22 mouse cellular contexts compared by ENCODE assay signal in genomic region chr17:14379966-14380365, GRCm38 (mm10).
DNase-seq lines count a peak whose midpoint lies in the region; ATAC-seq and TF ChIP-seq lines count a peak whose summit lies in the region.
"Had no signal": no experiment of that assay in that cellular context is flagged by ENCODE, and none has a peak within 500 bp of the region (broad histone marks: within the 10 kb centered on the region; RNA-seq: fewer than 3 reads in every experiment).

No protein-coding gene starts in this region.

- no peak for DNase-seq in forebrain, embryonic 14.5 days (ENCODE audit: low spot score)
- DNase-seq in Patski (ENCODE audit: low read depth, low spot score) = no peak
- no peak for DNase-seq in lung, postnatal 10 days
- DNase-seq: adrenal gland, adult 8-10 months; adrenal gland, postnatal 36 days; cerebellum, adult 18-20 months; cerebellum, adult 9-10 months; gastrocnemius, postnatal 10 days; heart, adult 11 months; kidney, adult 2 months had no signal

- TF ChIP-seq CTCF in Patski (IDR thresholded peaks at IDR 0.05) = no peak

- H3K27ac ChIP-seq in forebrain, embryonic 15.5 days (replicated peaks) = no peak overlapping the region
- no peak overlapping the region for H3K27ac ChIP-seq in forebrain, embryonic 14.5 days (ENCODE audit: low read depth, low read length)
- no peak overlapping the region for H3K27ac ChIP-seq in neural tube, embryonic 14.5 days (ENCODE audit: low read depth, low read length)
- no peak overlapping the region for H3K27ac ChIP-seq in neural tube, embryonic 15.5 days (replicated peaks)
- H3K27ac ChIP-seq: forebrain, embryonic 12.5 days; hindbrain, embryonic 12.5 days; hindbrain, embryonic 15.5 days had no signal

- in situ Hi-C loops in Patski (cut with MboI; ENCODE audit: low pct_unique_long_range_greater_than_20kb) = no loop called here

- WGBS in forebrain, embryonic 15.5 days = 86% methylated on average over 3 of the region's 3 CpGs
- 92% methylated on average over 3 of the region's 3 CpGs for WGBS in forebrain, embryonic 14.5 days
- 88% methylated on average over 3 of the region's 3 CpGs for WGBS in neural tube, embryonic 14.5 days
- 90% methylated on average over 3 of the region's 3 CpGs for WGBS in neural tube, embryonic 15.5 days

- 0 out of 2 replicates have a peak, but pooled peaks cover 6% of the 10 kb centered on the region for H3K4me1 ChIP-seq in forebrain, embryonic 15.5 days
- H3K4me1 ChIP-seq in forebrain, embryonic 14.5 days (ENCODE audit: control insufficient read depth, insufficient read depth, low read length) = no peaks in the 10 kb centered on the region
- no peaks in the 10 kb centered on the region for H3K4me1 ChIP-seq in neural tube, embryonic 14.5 days (ENCODE audit: control insufficient read depth, insufficient read depth, low read length)
- H3K4me1 ChIP-seq in neural tube, embryonic 15.5 days = peaks cover 3% of the 10 kb centered on the region; the same call in 1 of the 2 replicates
- H3K4me1 ChIP-seq: forebrain, embryonic 12.5 days; hindbrain, embryonic 12.5 days had no signal

- peak; percentile 53 for ATAC-seq in forebrain, embryonic 15.5 days (replicated peaks)
- no peak for ATAC-seq in forebrain, embryonic 14.5 days
- peak; percentile 36; the same call in 1 of the 2 replicates for ATAC-seq in neural tube, embryonic 14.5 days (ENCODE audit: low read depth)
- ATAC-seq in neural tube, embryonic 15.5 days (ENCODE audit: low FRiP score) = no peak
- ATAC-seq in Patski = peak; percentile 64
- ATAC-seq: activated CD4-positive, CD25-positive, alpha-beta regulatory T cell, adult 4 months; intestine, postnatal 0 days had no signal

- no peaks in the 10 kb centered on the region for H3K36me3 ChIP-seq in forebrain, embryonic 15.5 days
- H3K36me3 ChIP-seq in forebrain, embryonic 14.5 days (ENCODE audit: control insufficient read depth, insufficient read depth, low read length) = no peaks in the 10 kb centered on the region
- H3K36me3 ChIP-seq in neural tube, embryonic 14.5 days (ENCODE audit: control insufficient read depth, insufficient read depth, low read length) = no peaks in the 10 kb centered on the region
- no peaks in the 10 kb centered on the region for H3K36me3 ChIP-seq in neural tube, embryonic 15.5 days
- H3K36me3 ChIP-seq: forebrain, embryonic 12.5 days; hindbrain, embryonic 12.5 days; hindbrain, embryonic 15.5 days had no signal

- no peak overlapping the region for H3K4me2 ChIP-seq in forebrain, embryonic 15.5 days (replicated peaks)
- H3K4me2 ChIP-seq in forebrain, embryonic 14.5 days (ENCODE audit: low read length) = no peak overlapping the region
- H3K4me2 ChIP-seq in neural tube, embryonic 14.5 days (ENCODE audit: low read depth, low read length) = no peak overlapping the region
- no peak overlapping the region for H3K4me2 ChIP-seq in neural tube, embryonic 15.5 days
- H3K4me2 ChIP-seq: embryonic facial prominence, embryonic 13.5 days; forebrain, embryonic 12.5 days; heart, embryonic 11.5 days; hindbrain, embryonic 12.5 days; hindbrain, embryonic 15.5 days had no signal

- CTCF ChIA-PET in Patski (lab: Charles Lee) = interaction anchor here (3.6 kb wide), 1 partner anchor 13 kb away, joined by 12 read pairs; no protein-coding TSS in a partner anchor

- H3K27me3 ChIP-seq in forebrain, embryonic 15.5 days = no peaks in the 10 kb centered on the region
- no peaks in the 10 kb centered on the region for H3K27me3 ChIP-seq in forebrain, embryonic 14.5 days (replicated peaks; ENCODE audit: control insufficient read depth, insufficient read depth, low read length)
- H3K27me3 ChIP-seq in neural tube, embryonic 14.5 days (ENCODE audit: control insufficient read depth, insufficient read depth, low read length) = no peaks in the 10 kb centered on the region
- H3K27me3 ChIP-seq in neural tube, embryonic 15.5 days (replicated peaks) = no peaks in the 10 kb centered on the region
- no peaks in the 10 kb centered on the region for H3K27me3 ChIP-seq in Patski
- H3K27me3 ChIP-seq: embryonic facial prominence, embryonic 13.5 days; forebrain, embryonic 12.5 days; hindbrain, embryonic 12.5 days; hindbrain, embryonic 15.5 days had no signal

- POLR2A ChIA-PET in Patski (lab: Charles Lee) = no interaction called here

- no peak overlapping the region for H3K4me3 ChIP-seq in forebrain, embryonic 15.5 days
- H3K4me3 ChIP-seq in forebrain, embryonic 14.5 days (ENCODE audit: low read depth, low read length) = no peak overlapping the region
- H3K4me3 ChIP-seq in neural tube, embryonic 14.5 days (ENCODE audit: low read depth, low read length) = no peak overlapping the region
- no peak overlapping the region for H3K4me3 ChIP-seq in neural tube, embryonic 15.5 days (replicated peaks)
- H3K4me3 ChIP-seq: embryonic facial prominence, embryonic 13.5 days; erythroblast, embryonic 14.5 days; forebrain, embryonic 12.5 days; hindbrain, embryonic 12.5 days; hindbrain, embryonic 15.5 days had no signal

- H3K9me3 ChIP-seq in forebrain, embryonic 15.5 days = no peaks in the 10 kb centered on the region
- no peaks in the 10 kb centered on the region for H3K9me3 ChIP-seq in forebrain, embryonic 14.5 days (replicated peaks; ENCODE audit: control insufficient read depth, low read length)
- no peaks in the 10 kb centered on the region for H3K9me3 ChIP-seq in neural tube, embryonic 14.5 days (ENCODE audit: control insufficient read depth, low read length)
- H3K9me3 ChIP-seq in neural tube, embryonic 15.5 days (replicated peaks) = no peaks in the 10 kb centered on the region
- H3K9me3 ChIP-seq: embryonic facial prominence, embryonic 13.5 days; forebrain, embryonic 12.5 days; hindbrain, embryonic 12.5 days; hindbrain, embryonic 15.5 days had no signal

- no peak overlapping the region for H3K9ac ChIP-seq in forebrain, embryonic 15.5 days (replicated peaks)
- H3K9ac ChIP-seq in forebrain, embryonic 14.5 days (ENCODE audit: low read length) = no peak overlapping the region
- no peak overlapping the region for H3K9ac ChIP-seq in neural tube, embryonic 14.5 days (replicated peaks; ENCODE audit: low read depth, low read length)
- H3K9ac ChIP-seq in neural tube, embryonic 15.5 days (replicated peaks) = no peak overlapping the region
- H3K9ac ChIP-seq: embryonic facial prominence, embryonic 13.5 days; forebrain, embryonic 12.5 days; forebrain, postnatal 0 days; hindbrain, embryonic 12.5 days; hindbrain, embryonic 15.5 days had no signal

Comparison
In these comparisons a context has a peak if more than half of its experiments do, and no peak if none do; other contexts are left out.
1. ATAC-seq: peak in forebrain, embryonic 15.5 days (single experiment), neural tube, embryonic 14.5 days (single experiment) and Patski (single experiment); none in forebrain, embryonic 14.5 days (single experiment) and neural tube, embryonic 15.5 days (single experiment).